Mouse (Mus musculus) kidney, adult 2 months (tissue): ENCODE results near the gene Ntsr2.

ENCODE experiments used
- CTCF ChIP-seq: fragments of 200-500 bp; conservative IDR thresholded peaks from 2 replicates; pipeline ENCODE4 v1.5.1; 2011; ENCODE audit warnings: low read depth, mild to moderate bottlenecking, control low read depth, low read length, moderate library complexity, mixed read lengths; ENCODE audit not compliant: insufficient read depth, insufficient read length
- POLR2A ChIP-seq: fragments of 200-500 bp; IDR thresholded peaks from one replicate; pipeline ENCODE4 v1.6.1; 2011; ENCODE audit warnings: low read depth, low read length, control low read depth

GRCm38 (mm10) chr12:16615738-16616137 is 37.4 kb upstream of the Ntsr2 start:
- TF ChIP-seq CTCF (no peak), POLR2A (no peak)
